Mouse (Mus musculus) neural tube, embryonic 14.5 days (tissue): ENCODE measurements at regions not wholly inside any gene's neighbourhood (a gene's known extent, or its start where the extent isn't known, plus 50 kb on each side); places are given as distances from the start of the nearest gene placed in this dataset.

ENCODE experiments used
- ATAC-seq: fragments of 200-750 bp; cut with Nextera tagmentation; 2 replicates; pipeline ENCODE4 v1.8.0; 2017; ENCODE audit warnings: low read depth, mild to moderate bottlenecking, moderate TSS enrichment, moderate library complexity
- H3K27ac ChIP-seq: fragments of 300-500 bp; sonication (generic); 2 replicates; pipeline ENCODE4 v1.5.1; 2014; ENCODE audit warnings: low read depth, mild to moderate bottlenecking, control low read depth, low read length, moderate library complexity, mixed read lengths
- H3K27me3 ChIP-seq: fragments of 300-500 bp; sonication (generic); 2 replicates; pipeline ENCODE4 v1.6.1; 2014; ENCODE audit warnings: low read length; ENCODE audit not compliant: control insufficient read depth, insufficient read depth
- H3K36me3 ChIP-seq: fragments of 300-500 bp; sonication (generic); 2 replicates; pipeline ENCODE4 v1.6.1; 2014; ENCODE audit warnings: low read length, mixed read lengths; ENCODE audit not compliant: control insufficient read depth, insufficient read depth
- H3K4me1 ChIP-seq: fragments of 300-500 bp; sonication (generic); 2 replicates; pipeline ENCODE4 v1.6.1; 2014; ENCODE audit warnings: low read length; ENCODE audit not compliant: control insufficient read depth, insufficient read depth
- H3K4me2 ChIP-seq: fragments of 300-500 bp; sonication (generic); 2 replicates; pipeline ENCODE4 v1.6.1; 2014; ENCODE audit warnings: mild to moderate bottlenecking, low read depth, low read length, control low read depth
- H3K4me3 ChIP-seq: fragments of 300-500 bp; sonication (generic); 2 replicates; pipeline ENCODE4 v1.5.1; 2014; ENCODE audit warnings: low read depth, low read length, control low read depth, mixed read lengths
- H3K9ac ChIP-seq: fragments of 300-500 bp; sonication (generic); replicated peaks from 2 replicates; pipeline ENCODE4 v1.6.1; 2014; ENCODE audit warnings: low read depth, mild to moderate bottlenecking, control low read depth, low read length, mixed read lengths
- H3K9me3 ChIP-seq: fragments of 300-500 bp; sonication (generic); 2 replicates; pipeline ENCODE4 v1.6.1; 2016; ENCODE audit warnings: low read length; ENCODE audit not compliant: control insufficient read depth
- WGBS: fragments of 180-500 bp; shearing (Covaris S2); extraction: QIAGEN DNeasy Blood & Tissue Kit; methylation state at CpG from one replicate; pipeline ENCODE4 v1.1.7; 2014; 5-methylcytosine and 5-hydroxymethylcytosine counted together

DNA sequence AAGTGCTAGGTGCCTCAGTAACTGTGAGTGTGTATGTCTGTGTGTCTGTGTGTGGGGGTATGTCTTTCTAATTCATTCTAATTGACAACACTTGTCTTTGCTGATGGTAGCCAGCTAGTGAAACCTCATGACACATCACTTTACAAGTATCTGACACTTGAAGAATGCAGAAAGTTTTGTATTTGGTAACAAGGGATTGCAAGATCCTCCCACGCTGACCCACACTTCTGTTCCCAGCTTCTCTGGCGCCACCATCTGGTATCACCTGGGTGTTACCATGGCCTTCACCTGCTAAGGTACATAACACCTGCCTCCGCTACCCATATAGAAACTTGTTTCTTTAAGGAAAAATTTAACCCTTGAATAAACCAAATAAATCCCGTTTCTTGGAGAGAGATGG lies 95.8 kb upstream of the Serbp1 start:
- Histone ChIP-seq H3K4me1 (no peaks in the 10 kb centered on the region), H3K36me3 (no peaks in the 10 kb centered on the region), H3K9ac (no peak overlapping the region), H3K4me2 (no peak overlapping the region), H3K27ac (no peak overlapping the region), H3K9me3 (no peaks in the 10 kb centered on the region), H3K27me3 (no peaks in the 10 kb centered on the region), H3K4me3 (no peak overlapping the region)
- WGBS: 42% methylated on average over 4 of the region's 4 CpGs
- no peak for ATAC-seq

DNA sequence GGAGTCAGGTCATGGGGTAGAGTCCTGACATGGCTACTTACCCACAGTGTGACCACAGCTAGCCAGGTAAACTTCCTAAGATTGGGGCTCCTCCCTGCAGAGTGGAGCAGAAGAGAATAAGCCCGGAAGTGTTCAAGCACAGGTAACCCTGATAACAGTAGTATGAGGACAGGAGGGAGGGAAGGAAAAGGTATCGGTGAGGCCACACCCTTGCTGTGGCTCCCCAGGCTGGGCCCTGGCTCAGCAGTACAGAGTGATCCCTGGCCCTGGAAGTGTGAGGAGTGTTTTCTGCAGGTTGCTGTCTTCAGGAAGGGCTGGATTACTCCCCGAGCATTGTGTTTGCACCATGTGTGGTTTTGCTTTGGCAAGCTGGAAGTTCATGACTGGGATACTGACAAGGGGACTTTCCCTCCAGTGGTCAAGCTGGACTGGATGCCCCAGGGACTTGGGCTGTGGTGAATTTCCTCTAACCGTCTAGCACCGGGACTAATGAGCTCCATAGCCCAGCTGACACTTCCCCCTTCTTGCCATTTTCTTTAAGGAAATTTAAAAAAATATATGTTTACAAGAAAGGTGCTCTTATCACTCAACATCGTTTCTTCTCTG lies 97.2 kb upstream of the Serbp1 start:
- ATAC-seq: no peak
- Histone ChIP-seq H3K27me3 (no peaks in the 10 kb centered on the region), H3K4me3 (no peak overlapping the region), H3K27ac (no peak overlapping the region), H3K4me2 (no peak overlapping the region), H3K4me1 (no peaks in the 10 kb centered on the region), H3K9ac (no peak overlapping the region), H3K36me3 (no peaks in the 10 kb centered on the region), H3K9me3 (no peaks in the 10 kb centered on the region)
- WGBS: 80% methylated on average over 6 of the region's 6 CpGs

DNA sequence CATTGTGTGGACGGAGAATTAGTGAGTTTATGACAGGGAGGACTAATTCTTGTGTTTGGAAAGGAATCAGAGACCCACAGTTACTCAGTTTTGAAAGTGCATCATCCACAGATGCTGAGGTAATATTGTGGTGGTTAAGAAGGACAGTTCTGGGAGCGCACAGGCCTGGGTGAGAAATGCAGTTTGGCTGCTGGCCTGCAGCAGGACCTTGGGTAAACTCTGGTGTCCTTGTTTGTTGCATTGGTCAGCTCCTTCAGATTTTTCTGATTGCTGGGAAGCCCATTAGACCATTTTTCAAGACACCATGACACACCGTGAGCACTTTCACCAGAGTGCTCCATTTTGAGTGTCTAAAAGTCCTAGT lies 99.0 kb upstream of the Serbp1 start:
- Histone ChIP-seq H3K27ac (no peak overlapping the region), H3K9me3 (no peaks in the 10 kb centered on the region), H3K4me1 (no peaks in the 10 kb centered on the region), H3K36me3 (no peaks in the 10 kb centered on the region), H3K4me2 (no peak overlapping the region), H3K27me3 (no peaks in the 10 kb centered on the region), H3K9ac (no peak overlapping the region), H3K4me3 (no peak overlapping the region)
- WGBS: 84% methylated on average over 3 of the region's 3 CpGs
- no peak for ATAC-seq

DNA sequence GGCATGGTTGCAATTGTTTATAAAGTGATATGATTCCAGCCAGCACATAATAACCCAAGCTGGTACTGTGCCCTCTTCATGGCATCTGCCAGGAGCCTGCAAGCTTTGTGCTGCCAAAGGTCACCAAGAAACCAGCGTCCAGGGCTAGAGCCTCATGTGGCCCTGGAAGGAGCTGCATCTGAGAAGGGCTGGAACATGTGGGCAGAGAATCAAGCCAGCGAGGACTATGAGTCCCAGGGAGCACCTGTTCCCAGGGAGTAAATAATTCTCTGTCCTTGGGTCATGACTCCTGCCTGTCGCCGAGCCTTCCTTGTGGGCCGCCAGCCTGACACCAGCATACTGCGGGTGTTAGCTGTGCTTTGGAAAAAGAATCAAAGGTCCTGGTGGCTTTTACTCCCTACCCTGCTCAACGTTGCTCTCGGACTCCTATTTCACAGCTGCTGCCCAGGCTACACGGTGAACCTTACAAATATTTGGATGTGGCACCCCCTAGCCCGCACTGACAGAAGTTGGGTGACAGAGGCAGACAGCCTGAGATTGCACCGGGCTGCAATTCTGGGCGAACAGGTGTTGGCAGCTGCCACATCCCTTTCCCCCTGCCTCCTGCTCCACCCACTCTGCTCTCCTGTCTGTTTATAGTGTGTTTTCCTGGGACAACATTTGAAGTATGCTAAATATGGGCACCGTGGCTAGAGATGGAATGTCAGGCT lies 99.5 kb upstream of the Serbp1 start:
- no peak overlapping the region for H3K27ac ChIP-seq
- 65% methylated on average over 13 of the region's 13 CpGs for WGBS
- ATAC-seq: 0 out of 2 replicates have a peak, but pooled peaks have one; percentile 33

DNA sequence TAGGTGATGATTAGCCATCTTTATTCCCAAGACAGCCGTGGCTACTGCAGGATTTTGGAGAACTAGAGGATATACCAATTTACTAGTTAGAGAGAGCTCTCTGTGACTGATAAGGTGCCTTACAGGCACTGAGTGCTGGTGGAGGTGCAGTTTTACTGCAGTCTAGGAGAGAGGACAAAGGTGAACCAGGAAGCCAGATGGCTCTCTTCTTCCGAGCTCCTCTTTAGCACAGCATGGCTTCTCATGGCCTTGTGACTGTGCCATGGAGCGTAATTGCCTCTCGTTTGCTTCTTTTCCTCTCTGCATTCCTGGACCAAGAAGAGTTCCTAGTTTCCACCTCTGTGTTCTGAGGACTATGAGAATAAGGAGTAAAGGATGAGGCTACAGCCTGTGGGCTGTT lies 100.2 kb upstream of the Gadd45a start:
- WGBS: 55% methylated on average over 4 of the region's 4 CpGs
- H3K4me1 ChIP-seq: no peaks in the 10 kb centered on the region
- H3K9ac ChIP-seq: no peak overlapping the region
- H3K4me2 ChIP-seq: no peak overlapping the region
- H3K27me3 ChIP-seq: no peaks in the 10 kb centered on the region
- no peaks in the 10 kb centered on the region for H3K36me3 ChIP-seq
- H3K4me3 ChIP-seq: no peak overlapping the region
- no peak for ATAC-seq
- H3K27ac ChIP-seq: no peak overlapping the region
- H3K9me3 ChIP-seq: no peaks in the 10 kb centered on the region

More for the DNA sequence above, 99.5 kb upstream of the Serbp1 start:
- no peak overlapping the region for H3K9ac ChIP-seq
- no peaks in the 10 kb centered on the region for H3K9me3 ChIP-seq
- H3K27me3 ChIP-seq: no peaks in the 10 kb centered on the region
- no peaks in the 10 kb centered on the region for H3K36me3 ChIP-seq
- H3K4me3 ChIP-seq: no peak overlapping the region
- no peak overlapping the region for H3K4me2 ChIP-seq
- H3K4me1 ChIP-seq: no peaks in the 10 kb centered on the region

DNA sequence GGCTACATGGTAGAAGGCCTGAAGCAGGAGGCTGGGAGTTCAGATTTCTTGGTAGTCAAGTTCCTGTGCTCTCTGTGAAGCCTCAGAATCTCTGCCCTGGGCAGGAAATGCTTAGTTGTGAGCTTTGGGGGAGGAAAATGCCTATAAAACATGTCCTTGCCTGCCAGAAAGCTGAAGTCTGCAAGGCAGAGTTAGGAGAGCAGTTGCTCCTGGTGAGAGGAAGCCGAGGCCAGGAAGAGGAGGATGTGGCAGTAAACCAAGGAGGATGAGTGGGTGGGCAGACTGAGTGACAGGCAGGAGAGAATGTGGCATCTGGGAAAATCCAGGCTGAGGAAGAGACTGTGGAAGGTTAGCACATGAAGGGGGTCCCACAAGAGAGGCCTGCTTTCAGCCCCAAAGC lies 97.7 kb upstream of the Gadd45a start:
- ATAC-seq: no peak
- H3K4me3 ChIP-seq: no peak overlapping the region
- H3K27ac ChIP-seq: no peak overlapping the region
- no peaks in the 10 kb centered on the region for H3K9me3 ChIP-seq
- H3K4me2 ChIP-seq: no peak overlapping the region
- 38% methylated on average over 1 of the region's 1 CpGs for WGBS
- no peaks in the 10 kb centered on the region for H3K36me3 ChIP-seq
- no peaks in the 10 kb centered on the region for H3K4me1 ChIP-seq
- H3K27me3 ChIP-seq: no peaks in the 10 kb centered on the region
- no peak overlapping the region for H3K9ac ChIP-seq

DNA sequence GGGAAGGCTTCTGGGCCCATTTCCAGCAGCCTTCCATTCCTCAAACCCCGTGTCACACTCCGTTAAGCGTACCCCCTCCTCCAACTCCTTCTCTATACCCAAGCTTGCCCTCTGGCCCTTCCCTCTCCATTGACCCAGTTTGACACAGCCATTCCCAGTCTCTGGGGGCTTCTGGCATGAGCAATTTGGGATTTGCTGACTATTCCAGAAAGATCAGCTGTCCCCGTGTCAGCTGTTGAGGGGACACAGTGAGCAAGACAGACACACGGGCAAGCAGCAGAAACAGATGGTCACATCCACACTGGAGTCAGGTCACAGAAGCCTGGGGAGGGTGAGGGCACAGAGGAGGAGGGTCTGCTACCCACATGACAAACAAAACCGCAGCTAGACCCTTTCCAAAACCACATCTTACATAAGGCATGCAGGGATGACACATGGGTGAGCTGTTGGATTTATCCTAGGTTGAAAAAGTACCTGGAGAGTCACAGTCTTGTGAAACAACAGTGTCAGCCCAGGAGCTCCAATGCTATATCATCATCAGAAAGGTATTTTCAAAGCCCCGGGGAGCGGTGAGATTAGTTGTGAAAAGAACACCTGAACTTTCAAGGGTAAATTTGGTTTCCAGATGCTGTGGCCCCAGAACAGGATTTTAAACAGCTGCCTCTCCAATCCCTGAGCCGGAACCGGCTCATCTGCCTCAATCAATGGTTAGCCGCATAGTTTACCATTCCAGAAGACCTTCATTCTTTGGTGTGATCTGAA lies 93.5 kb upstream of the Gadd45a start:
- no peak overlapping the region for H3K4me3 ChIP-seq
- no peaks in the 10 kb centered on the region for H3K27me3 ChIP-seq
- no peak overlapping the region for H3K27ac ChIP-seq
- no peaks in the 10 kb centered on the region for H3K36me3 ChIP-seq
- peak; percentile 61; the same call in 1 of the 2 replicates for ATAC-seq
- H3K9me3 ChIP-seq: no peaks in the 10 kb centered on the region
- 59% methylated on average over 11 of the region's 11 CpGs for WGBS
- H3K4me2 ChIP-seq: no peak overlapping the region
- H3K9ac ChIP-seq: no peak overlapping the region
- no peaks in the 10 kb centered on the region for H3K4me1 ChIP-seq

DNA sequence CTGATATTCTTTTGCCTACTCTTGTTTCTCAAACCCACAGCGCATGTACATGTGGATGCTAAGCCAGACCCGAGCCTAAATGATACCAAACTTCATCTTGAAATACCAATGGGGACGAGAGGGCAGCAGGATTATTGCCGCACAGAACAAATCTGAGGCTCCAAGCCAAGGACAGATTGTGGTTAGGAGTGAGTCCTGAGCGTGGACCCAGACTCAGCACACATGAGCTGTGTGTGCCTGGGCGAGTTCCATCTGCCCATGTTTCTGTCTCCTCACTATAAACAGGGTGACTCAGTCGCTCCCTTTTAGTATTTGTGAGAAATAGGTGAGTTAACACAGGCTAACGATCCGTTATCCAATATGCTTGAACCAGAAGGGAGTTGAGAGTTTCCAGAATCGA lies 92.4 kb upstream of the Gadd45a start:
- Histone ChIP-seq H3K4me3 (no peak overlapping the region), H3K9me3 (no peaks in the 10 kb centered on the region), H3K4me1 (no peaks in the 10 kb centered on the region), H3K27me3 (no peaks in the 10 kb centered on the region), H3K4me2 (no peak overlapping the region), H3K27ac (no peak overlapping the region), H3K9ac (no peak overlapping the region), H3K36me3 (no peaks in the 10 kb centered on the region)
- ATAC-seq: no peak
- WGBS: 91% methylated on average over 10 of the region's 10 CpGs
